Mouse (Mus musculus) heart, postnatal 0 days (tissue): ENCODE measurements at regions not wholly inside any gene's neighbourhood (a gene's known extent, or its start where the extent isn't known, plus 50 kb on each side); places are given as distances from the start of the nearest gene placed in this dataset.

Experiments used
- CTCF ChIP-seq: IDR thresholded peaks from 2 replicates; pipeline ENCODE4 v1.5.1; 2016; ENCODE audit warnings: antibody characterized with exemption, control low read depth, low read depth
- EP300 ChIP-seq: IDR thresholded peaks from 2 replicates; pipeline ENCODE4 v1.6.1; 2016; ENCODE audit warnings: antibody characterized with exemption, low read depth

DNA sequence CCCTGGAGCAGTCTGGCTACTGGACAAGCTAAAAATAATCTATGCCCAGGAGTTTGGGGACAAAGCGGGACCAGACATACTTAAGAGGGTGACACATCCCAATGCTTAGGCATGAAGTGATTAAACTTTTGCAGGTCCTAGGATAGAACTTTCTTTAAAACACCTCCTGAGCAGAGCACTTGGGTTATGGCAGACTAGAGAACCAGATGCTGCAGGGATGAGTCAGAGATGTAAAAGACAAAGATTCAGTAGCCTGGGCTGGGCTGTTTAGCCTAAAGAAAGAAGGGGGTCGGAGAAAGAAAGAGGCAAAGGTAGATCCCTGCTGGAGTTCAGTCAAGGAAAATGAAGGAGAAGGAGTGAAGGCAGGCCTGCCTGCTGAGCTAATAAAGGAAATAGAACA is 249.0 kb downstream of the Pax3 start:
- TF ChIP-seq CTCF (no peak), EP300 (no peak)
